In genomic region chr7:118518687-118519086, GRCm38 (mm10) we compare ENCODE assay signal across 8 mouse cellular contexts. TPM values are rescaled to one million over a fixed set of nuclear protein-coding genes. Genes with fewer than 3 reads are reported as not detected.
DNase-seq lines count a peak whose midpoint lies in the region; ATAC-seq and TF ChIP-seq lines count a peak whose summit lies in the region.

No protein-coding gene starts in this region.

- H3K27me3 ChIP-seq in heart, embryonic 13.5 days (replicated peaks), result peaks cover 7% of the 10 kb centered on the region; the same call in 1 of the 2 replicates
- H3K27me3 ChIP-seq in kidney, embryonic 16.5 days (ENCODE audit: insufficient read depth, low read length), result no peaks in the 10 kb centered on the region
- 0 out of 2 replicates have a peak, but pooled peaks cover 4% of the 10 kb centered on the region for H3K27me3 ChIP-seq in liver, embryonic 12.5 days (replicated peaks)
- no peaks in the 10 kb centered on the region for H3K27me3 ChIP-seq in splenic B cell, adult 2 months (ENCODE audit: control insufficient read depth, insufficient read depth, low read length, poor library complexity, severe bottlenecking)

- H3K4me2 ChIP-seq in heart, embryonic 13.5 days, result no peak overlapping the region
- no peak overlapping the region for H3K4me2 ChIP-seq in kidney, embryonic 16.5 days (replicated peaks; ENCODE audit: low read depth, low read length)
- no peak overlapping the region for H3K4me2 ChIP-seq in liver, embryonic 12.5 days

- peak overlapping the region; percentile 1; the same call in 1 of the 2 replicates for H3K27ac ChIP-seq in bone marrow, adult 2 months (ENCODE audit: control insufficient read depth, insufficient read depth, low read depth, low read length, poor library complexity)
- no peak overlapping the region for H3K27ac ChIP-seq in heart, embryonic 13.5 days (replicated peaks)
- no peak overlapping the region for H3K27ac ChIP-seq in kidney, embryonic 16.5 days (ENCODE audit: low read length)
- no peak overlapping the region for H3K27ac ChIP-seq in liver, embryonic 12.5 days

- H3K36me3 ChIP-seq in heart, embryonic 13.5 days, result peaks cover 13% of the 10 kb centered on the region
- H3K36me3 ChIP-seq in kidney, embryonic 16.5 days (ENCODE audit: insufficient read depth, low read length), result peaks cover 5% of the 10 kb centered on the region
- H3K36me3 ChIP-seq in liver, embryonic 12.5 days, result peaks cover 10% of the 10 kb centered on the region; the same call in 1 of the 2 replicates
- no peaks in the 10 kb centered on the region for H3K36me3 ChIP-seq in splenic B cell, adult 2 months (ENCODE audit: control insufficient read depth, insufficient read depth, low read length, poor library complexity, severe bottlenecking)

- DNase-seq in CD4-positive helper T cell, adult 2 months (ENCODE audit: low read depth, low spot score), result peak; percentile 68
- peak; percentile 50 to 69 for DNase-seq in natural killer cell, adult 2 months (ENCODE audit: low spot score in 2 of 2)
- peak; percentile 81 for DNase-seq in splenic B cell, adult 2 months (ENCODE audit: low read depth, low spot score)

- peak; percentile 78 for TF ChIP-seq CTCF in bone marrow, adult 2 months (IDR thresholded peaks at IDR 0.05; ENCODE audit: control insufficient read depth, insufficient read depth, low read length)

- peak overlapping the region; percentile 28; the same call in 1 of the 2 replicates for H3K9ac ChIP-seq in heart, embryonic 13.5 days
- no peak overlapping the region for H3K9ac ChIP-seq in kidney, embryonic 16.5 days (replicated peaks; ENCODE audit: low read length)
- no peak overlapping the region for H3K9ac ChIP-seq in liver, embryonic 12.5 days

- no peak for TF ChIP-seq POLR2A in bone marrow, adult 2 months (IDR thresholded peaks at IDR 0.05; ENCODE audit: borderline replicate concordance, control insufficient read depth, low read depth, low read length)

- no peaks in the 10 kb centered on the region for H3K9me3 ChIP-seq in heart, embryonic 13.5 days
- H3K9me3 ChIP-seq in kidney, embryonic 16.5 days (ENCODE audit: low read length), result no peaks in the 10 kb centered on the region
- H3K9me3 ChIP-seq in liver, embryonic 12.5 days (replicated peaks), result no peaks in the 10 kb centered on the region

- H3K4me3 ChIP-seq in bone marrow, adult 2 months (replicated peaks; ENCODE audit: control insufficient read depth, low read depth, low read length), result no peak overlapping the region
- H3K4me3 ChIP-seq in heart, embryonic 13.5 days, result no peak overlapping the region
- no peak overlapping the region for H3K4me3 ChIP-seq in kidney, embryonic 16.5 days (ENCODE audit: low read length)
- H3K4me3 ChIP-seq in liver, embryonic 12.5 days, result no peak overlapping the region

- no peaks in the 10 kb centered on the region; the same call in 1 of the 2 replicates for H3K4me1 ChIP-seq in bone marrow, adult 2 months (ENCODE audit: control insufficient read depth, insufficient read depth, low read length)
- H3K4me1 ChIP-seq in heart, embryonic 13.5 days, result peaks cover 12% of the 10 kb centered on the region
- H3K4me1 ChIP-seq in kidney, embryonic 16.5 days (ENCODE audit: insufficient read depth, low read length), result no peaks in the 10 kb centered on the region; the same call in 1 of the 2 replicates
- 0 out of 2 replicates have a peak, but pooled peaks cover 6% of the 10 kb centered on the region for H3K4me1 ChIP-seq in liver, embryonic 12.5 days

- WGBS in bone marrow, adult 2 months, result 1% methylated on average over 18 of the region's 18 CpGs
- 3% methylated on average over 18 of the region's 18 CpGs for WGBS in heart, embryonic 13.5 days
- 0% methylated on average over 18 of the region's 18 CpGs for WGBS in kidney, embryonic 16.5 days
- WGBS in liver, embryonic 12.5 days (ENCODE audit: insufficient replicate concordance), result 3% methylated on average over 18 of the region's 18 CpGs

- 0 out of 2 replicates have a peak, but pooled peaks have one; percentile 47 for ATAC-seq in erythroblast, adult 5-6 weeks (replicated peaks; ENCODE audit: low FRiP score, poor library complexity, severe bottlenecking)
- ATAC-seq in heart, embryonic 13.5 days (ENCODE audit: extremely low read depth, insufficient number of reproducible peaks, low FRiP score, low TSS enrichment), result no peak
- peak; percentile 79 for ATAC-seq in kidney, embryonic 16.5 days (ENCODE audit: low FRiP score, low TSS enrichment)
- ATAC-seq in liver, embryonic 12.5 days, result peak; percentile 35; the same call in 1 of the 2 replicates

RNA-seq across cellular contexts. Expression of gene Coq7, which starts 14.5 kb away (rescaled TPM):
- 19.2 and 55.1 TPM in 2 replicates for polyA plus RNA-seq in bone marrow, adult 2 months (2011; ENCODE audit: insufficient read depth, insufficient read length, low replicate concordance, missing spikeins)
- total RNA-seq in erythroblast, adult 5-6 weeks (2015; ENCODE audit: low replicate concordance), result 8.5 and 8.6 TPM in 2 replicates
- 2.2 and 5.3 TPM in 2 replicates for total RNA-seq in erythroblast, adult 5-6 weeks (2017; ENCODE audit: low replicate concordance)
- polyA plus RNA-seq in heart, embryonic 13.5 days (2015; fragmentation: Nextera tagmentation; extraction: Ambion mirVana), result 145 and 178 TPM in 2 replicates
- polyA plus RNA-seq in kidney, embryonic 16.5 days (2015; fragmentation: Nextera tagmentation; extraction: Ambion mirVana), result 144 and 158 TPM in 2 replicates
- 62.9 and 64.4 TPM in 2 replicates for polyA plus RNA-seq in liver, embryonic 12.5 days (2016; fragmentation: Nextera tagmentation; extraction: Ambion mirVana)

RNA-seq across cellular contexts. Expression of gene Itpripl2, which starts 26.9 kb away (rescaled TPM):
- 4.8 and 13.8 TPM in 2 replicates for polyA plus RNA-seq in bone marrow, adult 2 months (2011; ENCODE audit: insufficient read depth, insufficient read length, low replicate concordance, missing spikeins)
- 5.0 and 5.6 TPM in 2 replicates for total RNA-seq in erythroblast, adult 5-6 weeks (2015; ENCODE audit: low replicate concordance)
- total RNA-seq in erythroblast, adult 5-6 weeks (2017; ENCODE audit: low replicate concordance), result 5.5 and 6.6 TPM in 2 replicates
- polyA plus RNA-seq in heart, embryonic 13.5 days (2015; fragmentation: Nextera tagmentation; extraction: Ambion mirVana), result 2.9 and 3.2 TPM in 2 replicates
- 3.8 and 4.7 TPM in 2 replicates for polyA plus RNA-seq in kidney, embryonic 16.5 days (2015; fragmentation: Nextera tagmentation; extraction: Ambion mirVana)
- polyA plus RNA-seq in liver, embryonic 12.5 days (2016; fragmentation: Nextera tagmentation; extraction: Ambion mirVana), result 1.2 and 1.3 TPM in 2 replicates
